Mouse (Mus musculus): ENCODE data around the gene Bcl9l.

Gene Bcl9l

GRCm38 (mm10) chr9:44511935-44512716 is 29.5 kb downstream of the Bcl9l start:
- DNase-seq (ENCODE audit: low read depth, low spot score) = no peak

GRCm38 (mm10) chr9:44512717-44513003 is 30.0 kb downstream of the Bcl9l start:
- DNase-seq (ENCODE audit: low read depth, low spot score) = no peak

GRCm38 (mm10) chr9:44513121-44513520 is 30.5 kb downstream of the Bcl9l start:
- DNase-seq (ENCODE audit: low read depth, low spot score) = no peak

GRCm38 (mm10) chr9:44513610-44514009 is 31.0 kb downstream of the Bcl9l start:
- DNase-seq (ENCODE audit: low read depth, low spot score) = no peak

- DNase-seq (ENCODE audit: low read depth, low spot score) = no peak
These were observed 31.5 kb downstream of the Bcl9l start for GRCm38 (mm10) chr9:44514147-44514546.

GRCm38 (mm10) chr9:44515131-44515751 is 32.6 kb downstream of the Bcl9l start:
- DNase-seq (ENCODE audit: low read depth, low spot score) = peak; percentile 91

- no peak for DNase-seq (ENCODE audit: low read depth, low spot score)
These were observed 33.3 kb downstream of the Bcl9l start for GRCm38 (mm10) chr9:44515891-44516290.

GRCm38 (mm10) chr9:44517368-44517767 is 34.7 kb downstream of the Bcl9l start:
- no peak for DNase-seq (ENCODE audit: low read depth, low spot score)

- no peak for DNase-seq (ENCODE audit: low read depth, low spot score)
These were observed 35.4 kb downstream of the Bcl9l start for GRCm38 (mm10) chr9:44518068-44518467.

GRCm38 (mm10) chr9:44521927-44522326 is 39.3 kb downstream of the Bcl9l start:
- DNase-seq (ENCODE audit: low read depth, low spot score) = no peak

GRCm38 (mm10) chr9:44523686-44524085 is 41.1 kb downstream of the Bcl9l start:
- no peak for DNase-seq (ENCODE audit: low read depth, low spot score)

GRCm38 (mm10) chr9:44524235-44524826 is 41.7 kb downstream of the Bcl9l start:
- DNase-seq (ENCODE audit: low read depth, low spot score) = no peak

GRCm38 (mm10) chr9:44525001-44525400 is 42.4 kb downstream of the Bcl9l start:
- no peak for DNase-seq (ENCODE audit: low read depth, low spot score)

GRCm38 (mm10) chr9:44525589-44525988 is 43.0 kb downstream of the Bcl9l start:
- DNase-seq (ENCODE audit: low read depth, low spot score) = no peak

- no peak for DNase-seq (ENCODE audit: low read depth, low spot score)
These were observed 43.9 kb downstream of the Bcl9l start for GRCm38 (mm10) chr9:44526337-44527112.

- no peak for DNase-seq (ENCODE audit: low read depth, low spot score)
These were observed 45.7 kb downstream of the Bcl9l start for GRCm38 (mm10) chr9:44528340-44528739.

GRCm38 (mm10) chr9:44532991-44533580 is 50.5 kb downstream of the Bcl9l start:
- DNase-seq (ENCODE audit: low read depth, low spot score) = no peak

- no peak for DNase-seq (ENCODE audit: low read depth, low spot score)
These were observed 55.1 kb downstream of the Bcl9l start for GRCm38 (mm10) chr9:44537625-44538301.

- no peak for DNase-seq (ENCODE audit: low read depth, low spot score)
These were observed 57.3 kb downstream of the Bcl9l start for GRCm38 (mm10) chr9:44539816-44540421.

GRCm38 (mm10) chr9:44540676-44541075 is 58.1 kb downstream of the Bcl9l start:
- no peak for DNase-seq (ENCODE audit: low read depth, low spot score)

- no peak for DNase-seq (ENCODE audit: low read depth, low spot score)
These were observed 59.7 kb downstream of the Bcl9l start for GRCm38 (mm10) chr9:44542364-44542763.

All from ZHBTc4 (cell line).